ENCODE assay signal across 7 mouse cellular contexts in genomic region chr17:56074827-56075208, GRCm38 (mm10). TPM values are rescaled to one million over a fixed set of nuclear protein-coding genes. Genes with fewer than 3 reads are reported as not detected.
A peak's percentile ranks its signal among the peaks of the same experiment; 100 is the strongest.
DNase-seq lines count a peak whose midpoint lies in the region; ATAC-seq and TF ChIP-seq lines count a peak whose summit lies in the region.

Gene Ubxn6, minus strand, starts transcription at chr17:56075028.

- WGBS in embryonic facial prominence, embryonic 12.5 days = under 1% methylated on average over 35 of the region's 35 CpGs
- WGBS in kidney, adult 2 months = under 1% methylated on average over 35 of the region's 35 CpGs
- WGBS in limb, embryonic 12.5 days = under 1% methylated on average over 35 of the region's 35 CpGs
- under 1% methylated on average over 35 of the region's 35 CpGs for WGBS in midbrain, embryonic 15.5 days
- WGBS in spleen, adult 2 months = under 1% methylated on average over 35 of the region's 35 CpGs

- H3K4me2 ChIP-seq in embryonic facial prominence, embryonic 12.5 days (replicated peaks) = peak within 1 kb of the TSS; percentile 57
- peak within 1 kb of the TSS; percentile 69 for H3K4me2 ChIP-seq in limb, embryonic 12.5 days
- H3K4me2 ChIP-seq in midbrain, embryonic 15.5 days = peak within 1 kb of the TSS; percentile 93

- no peak for TF ChIP-seq POLR2A in kidney, adult 2 months (IDR thresholded peaks at IDR 0.05; ENCODE audit: low read depth, low read length)
- TF ChIP-seq POLR2A in spleen, adult 2 months (IDR thresholded peaks at IDR 0.05; ENCODE audit: low read depth, low read length) = 0 out of 2 replicates have a peak, but pooled peaks have one; percentile 8

- H3K27ac ChIP-seq in embryonic facial prominence, embryonic 12.5 days = peak within 1 kb of the TSS; percentile 94
- peak within 1 kb of the TSS; percentile 98 for H3K27ac ChIP-seq in kidney, adult 2 months (ENCODE audit: insufficient read depth, low read depth, low read length)
- peak within 1 kb of the TSS; percentile 95 for H3K27ac ChIP-seq in limb, embryonic 12.5 days
- peak within 1 kb of the TSS; percentile 91 for H3K27ac ChIP-seq in midbrain, embryonic 15.5 days
- H3K27ac ChIP-seq in spleen, adult 2 months (ENCODE audit: insufficient read depth, low read length) = peak within 1 kb of the TSS; percentile 96

- peak; percentile 44; the same call in 1 of the 2 replicates for ATAC-seq in embryonic facial prominence, embryonic 12.5 days (ENCODE audit: insufficient number of reproducible peaks, insufficient read depth, low FRiP score, low TSS enrichment)
- ATAC-seq in limb, embryonic 12.5 days (ENCODE audit: insufficient number of reproducible peaks, insufficient read depth, low FRiP score, low TSS enrichment, low read depth) = peak; percentile 18
- ATAC-seq in midbrain, embryonic 15.5 days (replicated peaks) = peak; percentile 53

- peak; percentile 99 for DNase-seq in adrenal gland, postnatal 25 days
- DNase-seq in heart, adult 18-20 months = peak; percentile 98
- DNase-seq in kidney, adult 2 months = peak; percentile 98
- peak; percentile 93 to 98 for DNase-seq in spleen, adult 2 months (ENCODE audit: low read depth in 1 of 2, low spot score in 2 of 2)

- H3K36me3 ChIP-seq in embryonic facial prominence, embryonic 12.5 days = peaks cover 24% of the 10 kb centered on the region
- H3K36me3 ChIP-seq in kidney, adult 2 months (ENCODE audit: control insufficient read depth, insufficient read depth, low read length) = peaks cover 1% of the 10 kb centered on the region
- H3K36me3 ChIP-seq in limb, embryonic 12.5 days = peaks cover 33% of the 10 kb centered on the region
- peaks cover 27% of the 10 kb centered on the region for H3K36me3 ChIP-seq in midbrain, embryonic 15.5 days (replicated peaks)
- peaks cover 24% of the 10 kb centered on the region for H3K36me3 ChIP-seq in spleen, adult 2 months (ENCODE audit: control insufficient read depth, insufficient read depth, low read length)

- peak; percentile 42; the same call in 1 of the 2 replicates for TF ChIP-seq CTCF in kidney, adult 2 months (conservative IDR thresholded peaks at IDR 0.05; ENCODE audit: insufficient read depth, insufficient read length, low read depth, low read length)
- 0 out of 2 replicates have a peak, but pooled peaks have one; percentile 25 for TF ChIP-seq CTCF in spleen, adult 2 months (IDR thresholded peaks at IDR 0.05; ENCODE audit: extremely low read depth, insufficient read depth, insufficient read length, insufficient replicate concordance)

- H3K9me3 ChIP-seq in embryonic facial prominence, embryonic 12.5 days = no peaks in the 10 kb centered on the region
- no peaks in the 10 kb centered on the region for H3K9me3 ChIP-seq in limb, embryonic 12.5 days
- H3K9me3 ChIP-seq in midbrain, embryonic 15.5 days = no peaks in the 10 kb centered on the region

- H3K27me3 ChIP-seq in embryonic facial prominence, embryonic 12.5 days = no peaks in the 10 kb centered on the region
- no peaks in the 10 kb centered on the region for H3K27me3 ChIP-seq in kidney, adult 2 months (replicated peaks; ENCODE audit: control insufficient read depth, insufficient read depth, low read length)
- H3K27me3 ChIP-seq in limb, embryonic 12.5 days = no peaks in the 10 kb centered on the region
- H3K27me3 ChIP-seq in midbrain, embryonic 15.5 days (replicated peaks) = no peaks in the 10 kb centered on the region
- H3K27me3 ChIP-seq in spleen, adult 2 months (ENCODE audit: control insufficient read depth, insufficient read depth, low read length) = no peaks in the 10 kb centered on the region

- H3K4me3 ChIP-seq in embryonic facial prominence, embryonic 12.5 days = peak within 1 kb of the TSS; percentile 73
- peak within 1 kb of the TSS; percentile 95 for H3K4me3 ChIP-seq in kidney, adult 2 months (ENCODE audit: insufficient read depth, low read depth, low read length)
- H3K4me3 ChIP-seq in limb, embryonic 12.5 days (replicated peaks) = peak within 1 kb of the TSS; percentile 84
- peak within 1 kb of the TSS; percentile 89 for H3K4me3 ChIP-seq in midbrain, embryonic 15.5 days
- H3K4me3 ChIP-seq in spleen, adult 2 months (ENCODE audit: extremely low read depth, insufficient read depth, insufficient read length) = peak within 1 kb of the TSS; percentile 77

- H3K4me1 ChIP-seq in embryonic facial prominence, embryonic 12.5 days = peaks cover 17% of the 10 kb centered on the region
- peaks cover 11% of the 10 kb centered on the region for H3K4me1 ChIP-seq in kidney, adult 2 months (ENCODE audit: control insufficient read depth, insufficient read depth, low read length)
- peaks cover 17% of the 10 kb centered on the region for H3K4me1 ChIP-seq in limb, embryonic 12.5 days (replicated peaks)
- H3K4me1 ChIP-seq in midbrain, embryonic 15.5 days = peaks cover 19% of the 10 kb centered on the region
- peaks cover 4% of the 10 kb centered on the region for H3K4me1 ChIP-seq in spleen, adult 2 months (ENCODE audit: control insufficient read depth, insufficient read depth, insufficient read length)

- peak within 1 kb of the TSS; percentile 65 for H3K9ac ChIP-seq in embryonic facial prominence, embryonic 12.5 days
- H3K9ac ChIP-seq in limb, embryonic 12.5 days (replicated peaks) = peak within 1 kb of the TSS; percentile 80
- H3K9ac ChIP-seq in midbrain, embryonic 15.5 days = peak within 1 kb of the TSS; percentile 95

RNA-seq across cellular contexts. Expression of gene Ubxn6, which starts in this region (rescaled TPM):
- total RNA-seq in adrenal gland, postnatal 25 days (2021) = 81.2 and 96.8 TPM in 2 replicates
- 49.0 and 52.7 TPM in 2 replicates for polyA plus RNA-seq in embryonic facial prominence, embryonic 12.5 days (2016; fragmentation: Nextera tagmentation; extraction: Ambion mirVana)
- 10 to 100 TPM; 51.4 to 57.0 TPM for total RNA-seq in heart, adult 18-20 months (2021)
- polyA plus RNA-seq in kidney, adult 2 months (2012; rRNA removed) = 75.6 and 90.3 TPM in 2 replicates
- polyA plus RNA-seq in limb, embryonic 12.5 days (2016; fragmentation: Nextera tagmentation; extraction: Ambion mirVana) = 42.0 and 46.4 TPM in 2 replicates
- polyA plus RNA-seq in midbrain, embryonic 15.5 days (2015; fragmentation: Nextera tagmentation; extraction: Ambion mirVana) = 80.2 and 85.2 TPM in 2 replicates
- polyA plus RNA-seq in spleen, adult 2 months (2012; rRNA removed) = 45.3 and 56.4 TPM in 2 replicates

Comparison
In these comparisons a context has a peak if more than half of its experiments do, and no peak if none do; other contexts are left out.
1. Peak in every context shown above with its lines: DNase-seq, ATAC-seq, H3K4me3 ChIP-seq and H3K27ac ChIP-seq.